Mouse (Mus musculus) CH12.LX (cell line): ENCODE results near the gene P3h2. TPM values are rescaled to one million over a fixed set of nuclear protein-coding genes. Genes with fewer than 3 reads are reported as not detected.
A peak's percentile ranks its signal among the peaks of the same experiment; 100 is the strongest.

ENCODE experiments used
- DNase-seq: peaks from one replicate; pipeline ENCODE4 v3.0.0-alpha.2; 2013; ENCODE audit errors: extremely low read depth
- H3K27ac ChIP-seq: 2 replicates; pipeline ENCODE4 v1.5.1; 2012; ENCODE audit warnings: low read depth, mild to moderate bottlenecking, control low read depth, moderate library complexity; ENCODE audit not compliant: insufficient read depth
- H3K27me3 ChIP-seq: replicated peaks from 2 replicates; pipeline ENCODE3; 2012; ENCODE audit warnings: inconsistent platforms
- H3K36me3 ChIP-seq, 2 experiments: replicated peaks in 1 of 2; 2 replicates each; pipeline versions ENCODE3 to v1.6.1; 2012; ENCODE audit warnings: inconsistent platforms in 1 of 2, low read length in 1 of 2, mild to moderate bottlenecking in 1 of 2, mixed read lengths in 1 of 2, moderate library complexity in 1 of 2; ENCODE audit not compliant: control insufficient read depth in 1 of 2, insufficient read depth in 1 of 2
- H3K4me1 ChIP-seq, 2 experiments: 2 replicates each; pipeline ENCODE4 v1.6.1; 2012; ENCODE audit warnings: inconsistent platforms in 1 of 2, moderate library complexity in 1 of 2; ENCODE audit not compliant: insufficient read depth in 2 of 2, control insufficient read depth in 1 of 2
- H3K4me2 ChIP-seq: 2 replicates; pipeline ENCODE4 v1.6.1; 2012; ENCODE audit warnings: low read depth, mild to moderate bottlenecking, control low read depth; ENCODE audit not compliant: poor library complexity, insufficient read depth, severe bottlenecking
- H3K4me3 ChIP-seq, 3 experiments: fragments of 150-350 bp in 1 of 3; sonication (generic) in 1 of 3; replicated peaks in 1 of 3; 2 replicates each; pipeline versions ENCODE3 to v1.5.1; 2011 to 2012; ENCODE audit warnings: low read depth in 2 of 3, low read length in 2 of 3, mild to moderate bottlenecking in 2 of 3, moderate library complexity in 2 of 3, control low read depth in 1 of 3, improper control_type of control experiment in 1 of 3, inconsistent platforms in 1 of 3, mixed read lengths in 1 of 3; ENCODE audit not compliant: poor library complexity in 1 of 3
- H3K79me2 ChIP-seq: replicated peaks from 2 replicates; pipeline ENCODE4 v1.6.1; 2012; ENCODE audit warnings: mild to moderate bottlenecking, moderate library complexity; ENCODE audit not compliant: control insufficient read depth, poor library complexity, insufficient read depth, severe bottlenecking; ENCODE audit errors: extremely low read depth
- H3K9ac ChIP-seq: 2 replicates; pipeline ENCODE4 v1.6.1; 2012; ENCODE audit warnings: low read depth, mild to moderate bottlenecking, control low read depth, moderate library complexity; ENCODE audit not compliant: insufficient read depth
- H3K9me3 ChIP-seq: replicated peaks from 2 replicates; pipeline ENCODE3; 2012; ENCODE audit warnings: low read length, inconsistent platforms, mixed read lengths
- BHLHE40 ChIP-seq: IDR thresholded peaks from 2 replicates; pipeline ENCODE4 v1.6.1; 2011; ENCODE audit warnings: mild to moderate bottlenecking, low read depth, low read length, improper control_type of control experiment
- CHD1 ChIP-seq: IDR thresholded peaks from 2 replicates; pipeline ENCODE4 v1.6.1; 2012; ENCODE audit warnings: low read depth, low read length, improper control_type of control experiment, inconsistent platforms
- CHD2 ChIP-seq: IDR thresholded peaks from 2 replicates; pipeline ENCODE4 v1.6.1; 2011; ENCODE audit warnings: low read length, improper control_type of control experiment
- E2F4 ChIP-seq: IDR thresholded peaks from 2 replicates; pipeline ENCODE4 v1.6.1; 2011; ENCODE audit warnings: low read depth, low read length, improper control_type of control experiment; ENCODE audit not compliant: insufficient replicate concordance
- ELF1 ChIP-seq: IDR thresholded peaks from 2 replicates; pipeline ENCODE4 v1.6.1; 2014; ENCODE audit warnings: low read depth, mild to moderate bottlenecking, inconsistent platforms, low read length, improper control_type of control experiment
- ETS1 ChIP-seq: conservative IDR thresholded peaks from 2 replicates; pipeline ENCODE4 v1.6.1; 2012; ENCODE audit warnings: low read depth, mild to moderate bottlenecking, inconsistent platforms, low read length, improper control_type of control experiment, moderate library complexity
- GABPA ChIP-seq: IDR thresholded peaks from 2 replicates; pipeline ENCODE4 v1.6.1; 2012; ENCODE audit warnings: low read depth, low read length, improper control_type of control experiment, inconsistent platforms; ENCODE audit not compliant: insufficient replicate concordance
- HCFC1 ChIP-seq: IDR thresholded peaks from 2 replicates; pipeline ENCODE4 v1.6.1; 2012; ENCODE audit warnings: low read depth, mild to moderate bottlenecking, inconsistent platforms, low read length, improper control_type of control experiment
- JUND ChIP-seq: conservative IDR thresholded peaks from 2 replicates; pipeline ENCODE4 v1.6.1; 2011; ENCODE audit warnings: low read depth, low read length, improper control_type of control experiment
- MAFK ChIP-seq: IDR thresholded peaks from 2 replicates; pipeline ENCODE4 v1.6.1; 2011; ENCODE audit warnings: low read length, improper control_type of control experiment; ENCODE audit not compliant: insufficient replicate concordance
- MAZ ChIP-seq: IDR thresholded peaks from 2 replicates; pipeline ENCODE4 v1.6.1; 2012; ENCODE audit warnings: low read depth, mild to moderate bottlenecking, inconsistent platforms, low read length, improper control_type of control experiment, moderate library complexity
- MYC ChIP-seq: IDR thresholded peaks from 2 replicates; pipeline ENCODE4 v1.6.1; 2011; ENCODE audit warnings: low read depth, mild to moderate bottlenecking, improper control_type of control experiment, low read length
- PAX5 ChIP-seq: IDR thresholded peaks from 2 replicates; pipeline ENCODE4 v1.6.1; 2012; ENCODE audit warnings: low read length, inconsistent platforms, mixed read lengths
- RCOR1 ChIP-seq: conservative IDR thresholded peaks from 2 replicates; pipeline ENCODE4 v1.6.1; 2012; ENCODE audit warnings: low read depth, mild to moderate bottlenecking, inconsistent platforms, low read length, improper control_type of control experiment
- SIN3A ChIP-seq: IDR thresholded peaks from 2 replicates; pipeline ENCODE4 v1.6.1; 2012; ENCODE audit warnings: low read length, improper control_type of control experiment, inconsistent platforms
- SMC3 ChIP-seq: IDR thresholded peaks from 2 replicates; pipeline ENCODE4 v1.6.1; 2011; ENCODE audit warnings: low read depth, low read length, improper control_type of control experiment
- TBP ChIP-seq: conservative IDR thresholded peaks from 2 replicates; pipeline ENCODE4 v1.6.1; 2011; ENCODE audit warnings: low read depth, low read length, improper control_type of control experiment
- ZC3H11A ChIP-seq: IDR thresholded peaks from 2 replicates; pipeline ENCODE4 v1.6.1; 2012; ENCODE audit warnings: low read depth, mild to moderate bottlenecking, inconsistent platforms, low read length, improper control_type of control experiment
- ZNF384 ChIP-seq: IDR thresholded peaks from 2 replicates; pipeline ENCODE4 v1.6.1; 2012; ENCODE audit warnings: low read depth, low read length, improper control_type of control experiment, inconsistent platforms
- dilution Hi-C: fragments of 300-500 bp; cut with MboI; formaldehyde crosslinking; loops from 2 replicates; pipeline ENCODE4 v1.14.3; 2020; ENCODE audit warnings: low sequenced_read_pairs; ENCODE audit not compliant: extremely low pct_unique_long_range_greater_than_20kb, extremely low pct_ligation_motif_present
- in situ Hi-C: fragments of 300-500 bp; cut with MboI; formaldehyde crosslinking; loops from 3 replicates; pipeline ENCODE4 v1.14.3; 2019; ENCODE audit warnings: low sequenced_read_pairs, low pct_ligation_motif_present, low pct_unique_long_range_greater_than_20kb, mixed read lengths
- polyA plus RNA-seq: library from polyadenylated mRNA; unstranded; fragments of >175 nt; gene quantifications from 2 replicates; pipeline ENCODE4 v1.2.1, GENCODE M21; 2012; ENCODE audit warnings: low read depth; ENCODE audit not compliant: insufficient read length
- total RNA-seq, 2 experiments: library from RNA; depleted of rRNA; stranded (reverse); fragments of 300-350 nt in 1 of 2; fragments of >200 nt in 1 of 2; gene quantifications; 2 replicates each; pipeline ENCODE4 v1.2.3; 2012 to 2014

P3h2 gene
- total and polyA plus RNA-seq, 3 experiments, result 0.08 to 0.73 (median 0.27) TPM

DNA sequence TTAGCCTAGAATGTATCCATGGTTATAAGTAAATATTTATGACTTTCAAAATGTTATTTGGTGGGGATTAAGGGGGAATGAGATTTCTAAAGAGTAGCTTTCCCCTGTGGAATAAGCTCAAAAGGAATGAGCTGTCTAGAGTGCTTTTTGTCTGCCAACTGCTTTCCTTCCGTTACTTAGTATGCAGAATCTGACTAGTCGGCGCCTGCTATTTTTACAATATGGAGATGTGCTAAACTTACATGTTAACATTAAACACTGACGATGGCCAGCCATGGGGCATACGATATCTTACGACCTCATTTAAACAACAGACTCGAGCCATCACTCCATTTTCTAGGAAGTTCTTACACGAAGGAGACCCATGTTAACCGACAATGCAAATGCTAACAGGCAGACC, 102.7 kb downstream of the P3h2 start:
- dilution Hi-C loops, result no loop called here
- Histone ChIP-seq H3K9ac (no peak overlapping the region), H3K36me3 (no peaks in the 10 kb centered on the region), H3K27ac (no peak overlapping the region), H3K27me3 (no peaks in the 10 kb centered on the region), H3K4me2 (no peak overlapping the region), H3K4me1 (peaks cover 0 to 1% of the 10 kb centered on the region in 2 experiments; a peak in 1 of 4 replicates), H3K79me2 (no peaks in the 10 kb centered on the region), H3K9me3 (peaks cover 2% of the 10 kb centered on the region), H3K4me3 (no peak overlapping the region)
- no peak for DNase-seq
- in situ Hi-C loops, result no loop called here
- TF ChIP-seq BHLHE40 (no peak), MYC (no peak), ETS1 (no peak), ZC3H11A (no peak), CHD1 (no peak), SIN3A (no peak), CHD2 (no peak), HCFC1 (no peak), TBP (no peak), MAZ (no peak), E2F4 (no peak), RCOR1 (no peak), SMC3 (no peak), PAX5 (no peak), ZNF384 (no peak), MAFK (no peak), GABPA (no peak)

DNA sequence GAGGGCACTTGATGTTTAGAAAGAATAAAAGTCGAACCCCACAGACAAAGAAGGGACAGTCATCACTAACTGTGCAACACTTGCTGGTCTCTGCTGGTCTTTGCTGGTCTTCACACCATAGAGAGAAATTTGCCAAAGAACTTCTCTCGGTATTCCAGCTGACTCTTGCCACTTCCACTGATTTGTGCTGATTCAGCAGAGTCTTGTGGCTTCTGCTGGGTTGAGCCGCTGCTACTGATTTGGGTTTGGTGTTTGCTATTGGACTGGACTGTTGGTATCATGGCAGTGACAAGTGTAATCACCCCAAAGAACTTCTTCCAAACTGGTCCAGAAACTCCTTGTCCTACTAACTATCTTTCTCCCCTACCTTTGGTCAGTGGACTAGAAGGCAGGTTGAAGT, 111.0 kb downstream of the P3h2 start:
- no peak overlapping the region for H3K9ac ChIP-seq
- TF ChIP-seq CHD1, result no peak
- no peak for TF ChIP-seq JUND
- TF ChIP-seq MAFK, result peak; percentile 91
- TF ChIP-seq SMC3, result no peak
- no peak for TF ChIP-seq ZC3H11A
- no peak for TF ChIP-seq ELF1
- peaks cover 0 to 28% of the 10 kb centered on the region in 2 experiments; a peak in 2 of 4 replicates for H3K4me1 ChIP-seq
- dilution Hi-C loops, result no loop called here
- no peak for DNase-seq
- H3K4me2 ChIP-seq, result no peak overlapping the region
- H3K27me3 ChIP-seq, result no peaks in the 10 kb centered on the region
- H3K79me2 ChIP-seq, result no peaks in the 10 kb centered on the region
- in situ Hi-C loops, result no loop called here
- no peaks in the 10 kb centered on the region for H3K36me3 ChIP-seq
- H3K9me3 ChIP-seq, result peaks cover 2% of the 10 kb centered on the region
- H3K4me3 ChIP-seq, result no peak overlapping the region
- no peak overlapping the region for H3K27ac ChIP-seq
